Mouse (Mus musculus) kidney, embryonic 15.5 days (tissue): Measurements from ENCODE around the gene Ntn3. TPM values are rescaled to one million over a fixed set of nuclear protein-coding genes. Genes with fewer than 3 reads are reported as not detected.

Experiments used
- ATAC-seq: fragments of 200-750 bp; cut with Nextera tagmentation; replicated peaks from 2 replicates; pipeline ENCODE4 v1.8.0; 2017; ENCODE audit warnings: moderate TSS enrichment; ENCODE audit not compliant: low FRiP score
- H3K27ac ChIP-seq: fragments of 300-500 bp; sonication (generic); 2 replicates; pipeline ENCODE4 v1.5.1; 2015; ENCODE audit warnings: mild to moderate bottlenecking, inconsistent platforms
- H3K27me3 ChIP-seq: fragments of 300-500 bp; sonication (generic); 2 replicates; pipeline ENCODE4 v1.6.1; 2015; ENCODE audit warnings: inconsistent platforms
- H3K36me3 ChIP-seq: fragments of 300-500 bp; sonication (generic); 2 replicates; pipeline ENCODE4 v1.6.1; 2015; ENCODE audit warnings: inconsistent platforms
- H3K4me1 ChIP-seq: fragments of 300-500 bp; sonication (generic); 2 replicates; pipeline ENCODE4 v1.6.1; 2015; ENCODE audit warnings: inconsistent platforms
- H3K4me2 ChIP-seq: fragments of 300-500 bp; sonication (generic); 2 replicates; pipeline ENCODE4 v1.6.1; 2015; ENCODE audit warnings: moderate library complexity, mild to moderate bottlenecking, inconsistent platforms
- H3K4me3 ChIP-seq: fragments of 300-500 bp; sonication (generic); replicated peaks from 2 replicates; pipeline ENCODE4 v1.5.1; 2015; ENCODE audit warnings: mild to moderate bottlenecking, inconsistent platforms
- H3K9ac ChIP-seq: fragments of 300-500 bp; sonication (generic); 2 replicates; pipeline ENCODE4 v1.6.1; 2015; ENCODE audit warnings: mild to moderate bottlenecking, inconsistent platforms
- H3K9me3 ChIP-seq: fragments of 300-500 bp; sonication (generic); replicated peaks from 2 replicates; pipeline ENCODE4 v1.6.1; 2016; ENCODE audit warnings: inconsistent platforms
- WGBS: fragments of 180-500 bp; shearing (Covaris S2); methylation state at CpG from one replicate; pipeline ENCODE4 v1.1.7; 2015; ENCODE audit warnings: mixed read lengths; 5-methylcytosine and 5-hydroxymethylcytosine counted together
- polyA plus RNA-seq: library from polyadenylated mRNA; unstranded; fragments of >200 nt; fragmentation: Nextera tagmentation; extraction: Ambion mirVana; gene quantifications from 2 replicates; pipeline ENCODE4 v1.2.1, GENCODE M21; 2015

Ntn3 gene
- polyA plus RNA-seq, 1 experiment from 2014 or later, result 5.1 TPM

- WGBS, result 90% methylated on average over 8 of the region's 8 CpGs
- Histone ChIP-seq H3K27ac (no peak overlapping the region), H3K36me3 (peaks cover 93% of the 10 kb centered on the region), H3K27me3 (no peaks in the 10 kb centered on the region), H3K4me1 (no peaks in the 10 kb centered on the region), H3K9me3 (no peaks in the 10 kb centered on the region), H3K4me3 (no peak overlapping the region), H3K9ac (no peak overlapping the region), H3K4me2 (no peak overlapping the region)
- ATAC-seq, result no peak
Observed at GRCm38 (mm10) chr17:24226721-24227120, 17.4 kb upstream of the Ntn3 start.

- Histone ChIP-seq H3K9ac (no peak overlapping the region), H3K27me3 (no peaks in the 10 kb centered on the region), H3K4me2 (no peak overlapping the region), H3K9me3 (no peaks in the 10 kb centered on the region), H3K4me3 (no peak overlapping the region), H3K4me1 (peaks cover 4% of the 10 kb centered on the region), H3K27ac (no peak overlapping the region), H3K36me3 (peaks cover 84% of the 10 kb centered on the region)
- ATAC-seq, result no peak; the same call in 1 of the 2 replicates
- WGBS, result 93% methylated on average over 5 of the region's 5 CpGs
Observed at GRCm38 (mm10) chr17:24225851-24226250, 16.5 kb upstream of the Ntn3 start.

- ATAC-seq, result no peak
- Histone ChIP-seq H3K9ac (0 out of 2 replicates have a peak overlapping the region, but pooled peaks have one; percentile 17), H3K9me3 (no peaks in the 10 kb centered on the region), H3K27ac (no peak overlapping the region), H3K4me3 (no peak overlapping the region), H3K36me3 (peaks cover 73% of the 10 kb centered on the region), H3K4me1 (peaks cover 10% of the 10 kb centered on the region), H3K4me2 (no peak overlapping the region), H3K27me3 (no peaks in the 10 kb centered on the region)
- WGBS, result 81% methylated on average over 10 of the region's 10 CpGs
Observed at GRCm38 (mm10) chr17:24224741-24225140, 15.4 kb upstream of the Ntn3 start.

- no peak for ATAC-seq
- Histone ChIP-seq H3K27me3 (no peaks in the 10 kb centered on the region), H3K9ac (no peak overlapping the region), H3K36me3 (peaks cover 62% of the 10 kb centered on the region), H3K4me3 (no peak overlapping the region), H3K9me3 (no peaks in the 10 kb centered on the region), H3K4me1 (peaks cover 18% of the 10 kb centered on the region), H3K27ac (no peak overlapping the region), H3K4me2 (no peak overlapping the region)
- WGBS, result 80% methylated on average over 5 of the region's 5 CpGs
Observed at GRCm38 (mm10) chr17:24223513-24223912, 14.2 kb upstream of the Ntn3 start.

GRCm38 (mm10) chr17:24222653-24223052, 13.3 kb upstream of the Ntn3 start:
- H3K27ac ChIP-seq, result no peak overlapping the region
- no peak overlapping the region for H3K4me3 ChIP-seq
- H3K4me2 ChIP-seq, result no peak overlapping the region
- H3K9ac ChIP-seq, result no peak overlapping the region
- peaks cover 18% of the 10 kb centered on the region for H3K4me1 ChIP-seq
- no peak for ATAC-seq
- peaks cover 60% of the 10 kb centered on the region for H3K36me3 ChIP-seq
- no peaks in the 10 kb centered on the region for H3K27me3 ChIP-seq
- no peaks in the 10 kb centered on the region for H3K9me3 ChIP-seq
- WGBS, result 66% methylated on average over 6 of the region's 6 CpGs

- H3K36me3 ChIP-seq, result peaks cover 59% of the 10 kb centered on the region
- H3K4me2 ChIP-seq, result peak within 1 kb of the TSS; percentile 82
- WGBS, result 5% methylated on average over 41 of the region's 41 CpGs
Observed at GRCm38 (mm10) chr17:24220435-24221411, 11.4 kb upstream of the Ntn3 start, which contains the start of gene Tedc2. Tedc2 (minus strand) TSS chr17:24220851.

GRCm38 (mm10) chr17:24216836-24217235, 7.5 kb upstream of the Ntn3 start:
- 77% methylated on average over 4 of the region's 4 CpGs for WGBS
- peaks cover 34% of the 10 kb centered on the region for H3K36me3 ChIP-seq
- no peak overlapping the region for H3K9ac ChIP-seq
- no peak overlapping the region for H3K27ac ChIP-seq
- H3K4me2 ChIP-seq, result no peak overlapping the region
- ATAC-seq, result no peak
- peaks cover 25% of the 10 kb centered on the region for H3K4me1 ChIP-seq
- H3K27me3 ChIP-seq, result no peaks in the 10 kb centered on the region
- no peak overlapping the region for H3K4me3 ChIP-seq
- no peaks in the 10 kb centered on the region for H3K9me3 ChIP-seq

More at GRCm38 (mm10) chr17:24220435-24221411, 11.4 kb upstream of the Ntn3 start, which contains the start of gene Tedc2:
- Histone ChIP-seq H3K4me3 (peak within 1 kb of the TSS; percentile 73), H3K27ac (peak within 1 kb of the TSS; percentile 72), H3K4me1 (peaks cover 18% of the 10 kb centered on the region), H3K27me3 (no peaks in the 10 kb centered on the region), H3K9me3 (no peaks in the 10 kb centered on the region), H3K9ac (peak within 1 kb of the TSS; percentile 72)
- peak; percentile 94 for ATAC-seq

GRCm38 (mm10) chr17:24213186-24213585, 3.9 kb upstream of the Ntn3 start:
- ATAC-seq, result no peak
- WGBS, result 78% methylated on average over 6 of the region's 6 CpGs
- H3K4me2 ChIP-seq, result no peak overlapping the region
- no peak overlapping the region for H3K4me3 ChIP-seq
- peaks cover 18% of the 10 kb centered on the region for H3K27me3 ChIP-seq
- no peaks in the 10 kb centered on the region for H3K9me3 ChIP-seq
- no peak overlapping the region for H3K9ac ChIP-seq
- peaks cover 32% of the 10 kb centered on the region for H3K36me3 ChIP-seq
- peaks cover 38% of the 10 kb centered on the region for H3K4me1 ChIP-seq
- H3K27ac ChIP-seq, result no peak overlapping the region

- 28% methylated on average over 5 of the region's 5 CpGs for WGBS
- H3K36me3 ChIP-seq, result peaks cover 26% of the 10 kb centered on the region
- ATAC-seq, result no peak
- H3K4me1 ChIP-seq, result peaks cover 45% of the 10 kb centered on the region
- peak overlapping the region; percentile 98 for H3K4me2 ChIP-seq
- H3K9ac ChIP-seq, result no peak overlapping the region
- no peaks in the 10 kb centered on the region for H3K9me3 ChIP-seq
- peak overlapping the region; percentile 54 for H3K4me3 ChIP-seq
- no peak overlapping the region for H3K27ac ChIP-seq
- H3K27me3 ChIP-seq, result peaks cover 25% of the 10 kb centered on the region
Observed at GRCm38 (mm10) chr17:24212441-24213018, 3.2 kb upstream of the Ntn3 start.

- peaks cover 52% of the 10 kb centered on the region for H3K4me1 ChIP-seq
- peaks cover 20% of the 10 kb centered on the region for H3K36me3 ChIP-seq
- peak overlapping the region; percentile 62 for H3K9ac ChIP-seq
- H3K27ac ChIP-seq, result peak overlapping the region; percentile 33; the same call in 1 of the 2 replicates
- 0 out of 2 replicates have a peak, but pooled peaks have one; percentile 2 for ATAC-seq
- H3K4me3 ChIP-seq, result peak overlapping the region; percentile 54
- peaks cover 32% of the 10 kb centered on the region for H3K27me3 ChIP-seq
- peak overlapping the region; percentile 98 for H3K4me2 ChIP-seq
- no peaks in the 10 kb centered on the region for H3K9me3 ChIP-seq
- 3% methylated on average over 37 of the region's 37 CpGs for WGBS
Observed at GRCm38 (mm10) chr17:24211631-24212440, 2.5 kb upstream of the Ntn3 start.

GRCm38 (mm10) chr17:24210591-24210990, 1.3 kb upstream of the Ntn3 start:
- no peak for ATAC-seq
- Histone ChIP-seq H3K27ac (no peak overlapping the region), H3K36me3 (peaks cover 8% of the 10 kb centered on the region), H3K27me3 (peaks cover 43% of the 10 kb centered on the region), H3K4me1 (peaks cover 64% of the 10 kb centered on the region), H3K4me2 (0 out of 2 replicates have a peak overlapping the region, but pooled peaks have one; percentile 98), H3K9me3 (no peaks in the 10 kb centered on the region), H3K4me3 (no peak overlapping the region), H3K9ac (no peak overlapping the region)
- WGBS, result 92% methylated on average over 3 of the region's 3 CpGs
